Mouse (Mus musculus): ENCODE results near the gene Rnf149. TPM values are rescaled to one million over a fixed set of nuclear protein-coding genes. Genes with fewer than 3 reads are reported as not detected.
A peak's percentile ranks its signal among the peaks of the same experiment; 100 is the strongest.

Gene Rnf149
- polyA plus RNA-seq, 1 experiment from 2014 or later: 23.5 TPM

GRCm38 (mm10) chr1:39515303-39515991, 61.8 kb downstream of the Rnf149 start:
- no peaks in the 10 kb centered on the region for H3K36me3 ChIP-seq (ENCODE audit: control insufficient read depth, insufficient read depth, low read length)
- DNase-seq (ENCODE audit: low spot score) (no peak), ATAC-seq (ENCODE audit: low read depth) (no peak)
- H3K27ac ChIP-seq (replicated peaks; ENCODE audit: low read depth, low read length): no peak overlapping the region
- no peak overlapping the region for H3K4me3 ChIP-seq (ENCODE audit: low read depth, low read length)
- H3K27me3 ChIP-seq (replicated peaks; ENCODE audit: control insufficient read depth, insufficient read depth, low read length): no peaks in the 10 kb centered on the region
- H3K4me1 ChIP-seq (ENCODE audit: control insufficient read depth, insufficient read depth, low read length): no peaks in the 10 kb centered on the region
- no peak overlapping the region for H3K9ac ChIP-seq (ENCODE audit: low read depth, low read length)
- H3K9me3 ChIP-seq (ENCODE audit: control insufficient read depth, low read length): no peaks in the 10 kb centered on the region
- 68% methylated on average over 10 of the region's 10 CpGs for WGBS
- H3K4me2 ChIP-seq (ENCODE audit: low read depth, low read length): no peak overlapping the region

DNA sequence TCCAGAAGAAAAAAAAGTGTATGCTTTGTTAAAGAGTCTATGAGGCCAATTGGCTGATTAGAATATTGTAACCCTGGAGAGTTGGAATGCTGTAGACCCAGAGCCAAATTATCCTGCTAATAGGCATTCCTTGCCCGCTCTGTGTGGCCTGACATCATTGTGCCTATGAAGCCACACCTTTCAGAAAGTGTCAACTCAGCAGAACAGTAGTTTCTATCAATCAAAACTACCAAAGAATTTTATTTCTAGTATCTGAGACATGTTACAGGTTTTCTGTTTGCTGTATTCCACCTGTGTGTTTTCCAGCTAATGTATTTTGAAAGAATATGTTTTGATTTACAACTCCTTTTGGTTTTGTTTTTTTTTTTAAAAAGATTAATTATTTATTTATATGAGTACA, 65.0 kb downstream of the Rnf149 start:
- Histone ChIP-seq H3K4me3 (ENCODE audit: low read depth, low read length) (no peak overlapping the region), H3K27ac (replicated peaks; ENCODE audit: low read depth, low read length) (no peak overlapping the region), H3K9ac (ENCODE audit: low read depth, low read length) (no peak overlapping the region), H3K4me2 (ENCODE audit: low read depth, low read length) (no peak overlapping the region), H3K4me1 (ENCODE audit: control insufficient read depth, insufficient read depth, low read length) (no peaks in the 10 kb centered on the region), H3K27me3 (replicated peaks; ENCODE audit: control insufficient read depth, insufficient read depth, low read length) (no peaks in the 10 kb centered on the region), H3K9me3 (ENCODE audit: control insufficient read depth, low read length) (no peaks in the 10 kb centered on the region), H3K36me3 (ENCODE audit: control insufficient read depth, insufficient read depth, low read length) (no peaks in the 10 kb centered on the region)
- DNase-seq (ENCODE audit: low spot score): no peak
- 69% methylated on average over 1 of the region's 1 CpGs for WGBS
- no peak for ATAC-seq (ENCODE audit: low read depth)

DNA sequence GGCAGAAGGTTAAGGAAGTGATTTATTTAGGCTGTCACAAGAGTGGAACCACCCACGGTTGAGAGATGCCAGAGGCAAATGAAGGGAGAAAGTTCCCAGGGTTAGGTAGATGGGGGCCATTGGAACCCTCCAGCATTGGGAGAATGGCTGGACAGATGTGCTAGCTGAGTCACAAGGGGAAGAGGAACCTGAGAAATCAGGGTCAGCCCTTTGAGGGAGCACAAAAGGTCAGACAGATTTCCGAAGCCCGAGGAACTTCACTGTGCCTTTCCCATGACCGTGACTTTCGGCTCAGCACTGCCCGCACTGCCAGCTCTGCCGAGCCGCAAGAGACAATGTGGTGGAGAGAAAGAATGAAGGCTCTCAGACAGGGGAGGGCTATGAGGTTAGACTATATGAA, 65.4 kb downstream of the Rnf149 start:
- Histone ChIP-seq H3K9ac (ENCODE audit: low read depth, low read length) (no peak overlapping the region), H3K4me1 (ENCODE audit: control insufficient read depth, insufficient read depth, low read length) (no peaks in the 10 kb centered on the region), H3K4me3 (ENCODE audit: low read depth, low read length) (no peak overlapping the region), H3K4me2 (ENCODE audit: low read depth, low read length) (no peak overlapping the region), H3K9me3 (ENCODE audit: control insufficient read depth, low read length) (no peaks in the 10 kb centered on the region), H3K27me3 (replicated peaks; ENCODE audit: control insufficient read depth, insufficient read depth, low read length) (no peaks in the 10 kb centered on the region), H3K36me3 (ENCODE audit: control insufficient read depth, insufficient read depth, low read length) (no peaks in the 10 kb centered on the region), H3K27ac (replicated peaks; ENCODE audit: low read depth, low read length) (no peak overlapping the region)
- 70% methylated on average over 8 of the region's 8 CpGs for WGBS
- ATAC-seq (ENCODE audit: low read depth) (no peak), DNase-seq (ENCODE audit: low spot score) (no peak)

DNA sequence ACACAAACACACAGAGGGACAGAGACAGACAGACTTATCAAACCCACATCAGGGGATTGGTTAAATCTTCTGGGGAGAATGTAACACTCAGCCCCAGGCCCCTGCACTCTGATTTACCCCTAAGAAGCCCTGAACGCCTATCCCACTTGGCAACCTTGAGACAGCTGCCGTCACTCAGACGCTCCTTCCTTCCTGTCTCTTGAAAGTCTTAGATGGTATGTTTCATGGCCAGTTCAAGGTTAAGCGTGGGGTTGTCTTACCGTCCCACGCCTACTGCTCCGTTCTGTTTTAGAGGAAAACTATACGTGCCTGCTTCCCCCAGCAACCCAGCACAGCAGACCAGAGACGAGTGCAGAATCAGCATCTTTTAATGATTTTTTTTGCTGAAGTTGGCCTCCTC, 71.6 kb downstream of the Rnf149 start:
- H3K4me1 ChIP-seq (ENCODE audit: control insufficient read depth, insufficient read depth, low read length): 0 out of 2 replicates have a peak, but pooled peaks cover 3% of the 10 kb centered on the region
- no peak overlapping the region for H3K27ac ChIP-seq (replicated peaks; ENCODE audit: low read depth, low read length)
- H3K4me2 ChIP-seq (ENCODE audit: low read depth, low read length): no peak overlapping the region
- H3K4me3 ChIP-seq (ENCODE audit: low read depth, low read length): no peak overlapping the region
- no peak for DNase-seq (ENCODE audit: low spot score)
- WGBS: 49% methylated on average over 9 of the region's 9 CpGs
- no peak for ATAC-seq (ENCODE audit: low read depth)
- no peaks in the 10 kb centered on the region for H3K36me3 ChIP-seq (ENCODE audit: control insufficient read depth, insufficient read depth, low read length)
- H3K9ac ChIP-seq (ENCODE audit: low read depth, low read length): no peak overlapping the region
- H3K9me3 ChIP-seq (ENCODE audit: control insufficient read depth, low read length): no peaks in the 10 kb centered on the region
- H3K27me3 ChIP-seq (replicated peaks; ENCODE audit: control insufficient read depth, insufficient read depth, low read length): no peaks in the 10 kb centered on the region

DNA sequence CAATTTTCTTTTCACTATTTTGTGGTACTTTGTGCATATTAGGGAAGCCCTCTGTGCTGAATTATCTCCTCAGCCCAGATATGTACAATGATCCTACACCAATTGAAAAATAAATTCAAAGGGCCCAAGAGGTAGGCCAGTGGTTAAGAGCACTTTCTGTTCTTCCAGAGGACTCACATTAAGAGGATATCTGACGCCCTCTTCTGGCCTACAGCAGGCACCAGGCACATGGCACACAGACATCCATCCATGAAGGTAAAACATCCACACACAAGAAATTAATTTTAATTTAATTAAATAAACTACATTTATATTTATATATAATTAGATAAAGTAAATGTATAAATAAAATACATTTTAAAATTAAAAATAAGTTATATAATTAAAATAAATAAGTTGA, 72.9 kb downstream of the Rnf149 start:
- no peaks in the 10 kb centered on the region for H3K36me3 ChIP-seq (ENCODE audit: control insufficient read depth, insufficient read depth, low read length)

DNA sequence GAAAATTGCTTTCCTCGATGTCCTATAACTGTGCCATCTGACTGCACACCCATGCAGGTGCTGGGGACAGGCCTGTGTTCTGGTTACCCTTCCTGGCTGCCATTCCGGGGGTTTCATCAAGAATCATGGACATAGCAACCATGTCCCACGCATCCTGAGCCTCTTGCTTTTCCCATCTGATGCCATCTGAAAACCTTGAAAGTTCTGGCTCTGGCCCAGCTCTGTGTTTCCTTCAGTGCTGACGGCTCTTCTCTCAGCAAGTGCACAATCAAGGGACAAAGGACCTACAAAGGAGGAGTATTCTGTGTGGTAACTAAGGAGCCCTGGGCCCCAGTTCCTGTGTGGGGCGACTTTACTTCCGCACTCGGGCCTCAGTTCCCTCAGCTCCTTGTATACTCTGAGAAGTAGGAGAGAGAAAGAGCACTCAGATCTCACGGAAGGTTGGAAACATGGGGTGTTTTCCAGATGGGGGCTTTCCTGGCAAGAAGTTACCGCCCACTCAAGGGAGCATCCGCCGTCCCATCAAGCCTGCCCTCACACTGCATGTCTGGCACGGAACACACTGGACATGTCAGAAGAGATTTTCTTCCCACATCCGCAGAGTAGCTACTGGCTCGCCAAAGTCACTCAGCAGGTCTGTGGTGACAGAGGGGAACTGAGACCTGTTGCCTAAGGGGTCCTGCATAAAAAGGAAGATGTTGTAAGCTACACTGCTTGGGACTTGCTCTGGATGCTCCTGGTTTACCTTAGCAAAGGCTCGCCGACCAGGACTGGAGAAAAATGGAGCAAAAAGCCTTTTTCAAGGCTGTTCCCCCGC, 74.2 kb downstream of the Rnf149 start:
- ATAC-seq (ENCODE audit: low read depth) (no peak), DNase-seq (ENCODE audit: low spot score) (no peak)
- Histone ChIP-seq H3K9me3 (ENCODE audit: control insufficient read depth, low read length) (no peaks in the 10 kb centered on the region), H3K4me2 (ENCODE audit: low read depth, low read length) (no peak overlapping the region), H3K4me3 (ENCODE audit: low read depth, low read length) (no peak overlapping the region), H3K27ac (replicated peaks; ENCODE audit: low read depth, low read length) (no peak overlapping the region), H3K36me3 (ENCODE audit: control insufficient read depth, insufficient read depth, low read length) (no peaks in the 10 kb centered on the region), H3K4me1 (ENCODE audit: control insufficient read depth, insufficient read depth, low read length) (0 out of 2 replicates have a peak, but pooled peaks cover 3% of the 10 kb centered on the region), H3K9ac (ENCODE audit: low read depth, low read length) (no peak overlapping the region), H3K27me3 (replicated peaks; ENCODE audit: control insufficient read depth, insufficient read depth, low read length) (no peaks in the 10 kb centered on the region)
- 83% methylated on average over 17 of the region's 17 CpGs for WGBS

More for the DNA sequence above, 72.9 kb downstream of the Rnf149 start:
- ATAC-seq (ENCODE audit: low read depth) (no peak), DNase-seq (ENCODE audit: low spot score) (peak; percentile 41)
- Histone ChIP-seq H3K4me2 (ENCODE audit: low read depth, low read length) (no peak overlapping the region), H3K27ac (replicated peaks; ENCODE audit: low read depth, low read length) (no peak overlapping the region), H3K9me3 (ENCODE audit: control insufficient read depth, low read length) (no peaks in the 10 kb centered on the region), H3K4me3 (ENCODE audit: low read depth, low read length) (no peak overlapping the region), H3K27me3 (replicated peaks; ENCODE audit: control insufficient read depth, insufficient read depth, low read length) (no peaks in the 10 kb centered on the region), H3K9ac (ENCODE audit: low read depth, low read length) (no peak overlapping the region), H3K4me1 (ENCODE audit: control insufficient read depth, insufficient read depth, low read length) (0 out of 2 replicates have a peak, but pooled peaks cover 3% of the 10 kb centered on the region)
- WGBS: 10% methylated on average over 1 of the region's 1 CpGs

Other genes starting within 250 kb of the Rnf149 start
- 754 and 803 TPM in 2 replicates for gene Rpl31, start 209.6 kb downstream of the Rnf149 start, polyA plus RNA-seq (2014; fragmentation: Nextera tagmentation; extraction: Ambion mirVana)
- gene Tbc1d8, start 98.7 kb downstream of the Rnf149 start, polyA plus RNA-seq (2014; fragmentation: Nextera tagmentation; extraction: Ambion mirVana): 11.5 and 13.1 TPM in 2 replicates
- 21.1 and 23.6 TPM in 2 replicates for gene Cnot11, start 42.4 kb downstream of the Rnf149 start, polyA plus RNA-seq (2014; fragmentation: Nextera tagmentation; extraction: Ambion mirVana)
- gene Creg2, start 74.1 kb upstream of the Rnf149 start, polyA plus RNA-seq (2014; fragmentation: Nextera tagmentation; extraction: Ambion mirVana): 0.24 and 0.29 TPM in 2 replicates
- gene Rfx8, start 143.6 kb upstream of the Rnf149 start, polyA plus RNA-seq (2014; fragmentation: Nextera tagmentation; extraction: Ambion mirVana): 2.0 and 2.3 TPM in 2 replicates
- gene Gm3646, start 227.9 kb upstream of the Rnf149 start, polyA plus RNA-seq (2014; fragmentation: Nextera tagmentation; extraction: Ambion mirVana): 0.61 TPM in 1 of 2 replicates, not detected in the other